Mouse (Mus musculus) forebrain, embryonic 15.5 days (tissue): ENCODE measurements around the gene Smarcd2. TPM values are rescaled to one million over a fixed set of nuclear protein-coding genes. Genes with fewer than 3 reads are reported as not detected.
A peak's percentile ranks its signal among the peaks of the same experiment; 100 is the strongest.

Experiments used
- ATAC-seq: fragments of 200-750 bp; cut with Nextera tagmentation; replicated peaks from 2 replicates; pipeline ENCODE4 v1.8.0; 2017; ENCODE audit warnings: mild to moderate bottlenecking, moderate TSS enrichment, moderate library complexity
- H3K27ac ChIP-seq: fragments of 300-500 bp; sonication (generic); replicated peaks from 2 replicates; pipeline ENCODE4 v1.5.1; 2015; ENCODE audit warnings: mild to moderate bottlenecking, inconsistent platforms
- H3K27me3 ChIP-seq: fragments of 300-500 bp; sonication (generic); 2 replicates; pipeline ENCODE4 v1.6.1; 2015; ENCODE audit warnings: inconsistent platforms
- H3K36me3 ChIP-seq: fragments of 300-500 bp; sonication (generic); 2 replicates; pipeline ENCODE4 v1.6.1; 2015; ENCODE audit warnings: mild to moderate bottlenecking, inconsistent platforms
- H3K4me1 ChIP-seq: fragments of 300-500 bp; sonication (generic); 2 replicates; pipeline ENCODE4 v1.6.1; 2015; ENCODE audit warnings: inconsistent platforms
- H3K4me2 ChIP-seq: fragments of 300-500 bp; sonication (generic); replicated peaks from 2 replicates; pipeline ENCODE4 v1.6.1; 2015; ENCODE audit warnings: mild to moderate bottlenecking, inconsistent platforms
- H3K4me3 ChIP-seq: fragments of 300-500 bp; sonication (generic); 2 replicates; pipeline ENCODE4 v1.5.1; 2015; ENCODE audit warnings: mild to moderate bottlenecking, inconsistent platforms
- H3K9ac ChIP-seq: fragments of 300-500 bp; sonication (generic); replicated peaks from 2 replicates; pipeline ENCODE4 v1.6.1; 2015; ENCODE audit warnings: mild to moderate bottlenecking, inconsistent platforms
- H3K9me3 ChIP-seq: fragments of 300-500 bp; sonication (generic); 2 replicates; pipeline ENCODE4 v1.6.1; 2016; ENCODE audit warnings: inconsistent platforms
- WGBS: fragments of 180-500 bp; shearing (Covaris S2); methylation state at CpG from one replicate; pipeline ENCODE4 v1.1.7; 2015; ENCODE audit warnings: mixed read lengths; 5-methylcytosine and 5-hydroxymethylcytosine counted together
- polyA plus RNA-seq: library from polyadenylated mRNA; unstranded; fragments of >200 nt; fragmentation: Nextera tagmentation; extraction: Ambion mirVana; gene quantifications from 2 replicates; pipeline ENCODE4 v1.2.1, GENCODE M21; 2015

Smarcd2 gene
- polyA plus RNA-seq, 1 experiment from 2014 or later = 12.7 TPM

- Histone ChIP-seq H3K27me3 (no peaks in the 10 kb centered on the region), H3K4me1 (peaks cover 37% of the 10 kb centered on the region), H3K9me3 (no peaks in the 10 kb centered on the region), H3K4me2 (no peak overlapping the region), H3K36me3 (no peaks in the 10 kb centered on the region), H3K4me3 (no peak overlapping the region), H3K27ac (peak overlapping the region; percentile 74; the same call in 1 of the 2 replicates), H3K9ac (no peak overlapping the region)
- WGBS = 95% methylated on average over 6 of the region's 6 CpGs
- no peak for ATAC-seq
Measured at GRCm38 (mm10) chr11:106273811-106274210, 1.0 kb upstream of the Smarcd2 start.

GRCm38 (mm10) chr11:106273311-106273684 is 526 bp upstream of the Smarcd2 start:
- no peaks in the 10 kb centered on the region for H3K36me3 ChIP-seq
- no peaks in the 10 kb centered on the region for H3K27me3 ChIP-seq
- ATAC-seq = peak; percentile 9; the same call in 1 of the 2 replicates
- H3K9ac ChIP-seq = peak overlapping the region; percentile 39
- no peaks in the 10 kb centered on the region for H3K9me3 ChIP-seq
- H3K4me1 ChIP-seq = peaks cover 42% of the 10 kb centered on the region
- WGBS = 17% methylated on average over 16 of the region's 16 CpGs
- peak overlapping the region; percentile 74 for H3K4me3 ChIP-seq
- peak overlapping the region; percentile 56 for H3K4me2 ChIP-seq
- H3K27ac ChIP-seq = peak overlapping the region; percentile 74

- peak overlapping the region; percentile 75 for H3K9ac ChIP-seq
- peak; percentile 43; the same call in 1 of the 2 replicates for ATAC-seq
- H3K4me1 ChIP-seq = peaks cover 51% of the 10 kb centered on the region
- H3K36me3 ChIP-seq = peaks cover 1% of the 10 kb centered on the region; the same call in 1 of the 2 replicates
- peak overlapping the region; percentile 74 for H3K4me3 ChIP-seq
- H3K4me2 ChIP-seq = peak overlapping the region; percentile 56
- peak overlapping the region; percentile 74 for H3K27ac ChIP-seq
- WGBS = 2% methylated on average over 41 of the region's 41 CpGs
- H3K9me3 ChIP-seq = no peaks in the 10 kb centered on the region
- H3K27me3 ChIP-seq = no peaks in the 10 kb centered on the region
Measured at GRCm38 (mm10) chr11:106271794-106272643, 753 bp downstream of the Smarcd2 start.

- Histone ChIP-seq H3K36me3 (peaks cover 9% of the 10 kb centered on the region), H3K4me1 (peaks cover 48% of the 10 kb centered on the region), H3K9me3 (no peaks in the 10 kb centered on the region), H3K9ac (peak overlapping the region; percentile 75), H3K27me3 (no peaks in the 10 kb centered on the region), H3K4me2 (peak overlapping the region; percentile 56), H3K27ac (peak overlapping the region; percentile 74), H3K4me3 (peak overlapping the region; percentile 74)
- WGBS = 34% methylated on average over 5 of the region's 5 CpGs
- no peak for ATAC-seq
Measured at GRCm38 (mm10) chr11:106271131-106271793, 1.5 kb downstream of the Smarcd2 start.

- Histone ChIP-seq H3K4me1 (peaks cover 45% of the 10 kb centered on the region), H3K27ac (peak overlapping the region; percentile 76), H3K9ac (peak overlapping the region; percentile 3; the same call in 1 of the 2 replicates), H3K36me3 (peaks cover 31% of the 10 kb centered on the region), H3K27me3 (no peaks in the 10 kb centered on the region), H3K4me3 (no peak overlapping the region), H3K9me3 (no peaks in the 10 kb centered on the region), H3K4me2 (no peak overlapping the region)
- no peak for ATAC-seq
- WGBS = 61% methylated on average over 3 of the region's 3 CpGs
Measured at GRCm38 (mm10) chr11:106269060-106269431, 3.7 kb downstream of the Smarcd2 start.

GRCm38 (mm10) chr11:106268326-106269059 is 4.3 kb downstream of the Smarcd2 start:
- 74% methylated on average over 8 of the region's 8 CpGs for WGBS
- no peak overlapping the region for H3K4me2 ChIP-seq

GRCm38 (mm10) chr11:106267871-106268270 is 4.9 kb downstream of the Smarcd2 start:
- Histone ChIP-seq H3K4me1 (peaks cover 40% of the 10 kb centered on the region), H3K27me3 (no peaks in the 10 kb centered on the region), H3K27ac (peak overlapping the region; percentile 76), H3K9ac (no peak overlapping the region), H3K4me2 (no peak overlapping the region; the same call in 1 of the 2 replicates), H3K36me3 (peaks cover 43% of the 10 kb centered on the region), H3K4me3 (no peak overlapping the region), H3K9me3 (no peaks in the 10 kb centered on the region)
- WGBS = 82% methylated on average over 5 of the region's 5 CpGs
- ATAC-seq = no peak

More at GRCm38 (mm10) chr11:106268326-106269059, 4.3 kb downstream of the Smarcd2 start:
- no peak for ATAC-seq
- Histone ChIP-seq H3K4me3 (no peak overlapping the region), H3K9ac (peak overlapping the region; percentile 3; the same call in 1 of the 2 replicates), H3K4me1 (peaks cover 43% of the 10 kb centered on the region), H3K27ac (peak overlapping the region; percentile 76), H3K27me3 (no peaks in the 10 kb centered on the region), H3K36me3 (peaks cover 36% of the 10 kb centered on the region), H3K9me3 (no peaks in the 10 kb centered on the region)

GRCm38 (mm10) chr11:106267311-106267852 is 5.4 kb downstream of the Smarcd2 start:
- Histone ChIP-seq H3K36me3 (peaks cover 48% of the 10 kb centered on the region), H3K4me1 (peaks cover 40% of the 10 kb centered on the region), H3K4me3 (no peak overlapping the region), H3K9ac (no peak overlapping the region), H3K9me3 (no peaks in the 10 kb centered on the region), H3K27me3 (no peaks in the 10 kb centered on the region), H3K4me2 (no peak overlapping the region; the same call in 1 of the 2 replicates), H3K27ac (peak overlapping the region; percentile 76)
- no peak for ATAC-seq
- 65% methylated on average over 15 of the region's 15 CpGs for WGBS

- Histone ChIP-seq H3K27me3 (no peaks in the 10 kb centered on the region), H3K9me3 (no peaks in the 10 kb centered on the region), H3K4me2 (no peak overlapping the region), H3K4me3 (no peak overlapping the region), H3K9ac (no peak overlapping the region), H3K27ac (no peak overlapping the region), H3K36me3 (peaks cover 57% of the 10 kb centered on the region), H3K4me1 (peaks cover 36% of the 10 kb centered on the region)
- WGBS = 92% methylated on average over 10 of the region's 10 CpGs
- no peak for ATAC-seq
Measured at GRCm38 (mm10) chr11:106266431-106266830, 6.3 kb downstream of the Smarcd2 start.

- Histone ChIP-seq H3K27me3 (no peaks in the 10 kb centered on the region), H3K4me3 (no peak overlapping the region), H3K4me2 (no peak overlapping the region), H3K36me3 (peaks cover 66% of the 10 kb centered on the region), H3K4me1 (peaks cover 27% of the 10 kb centered on the region), H3K9me3 (no peaks in the 10 kb centered on the region), H3K27ac (no peak overlapping the region), H3K9ac (no peak overlapping the region)
- no peak for ATAC-seq
- 98% methylated on average over 4 of the region's 4 CpGs for WGBS
Measured at GRCm38 (mm10) chr11:106265570-106265969, 7.2 kb downstream of the Smarcd2 start.

- no peak overlapping the region for H3K4me3 ChIP-seq
- H3K4me1 ChIP-seq = peaks cover 22% of the 10 kb centered on the region
- no peak overlapping the region for H3K27ac ChIP-seq
- no peak for ATAC-seq
- peaks cover 67% of the 10 kb centered on the region for H3K36me3 ChIP-seq
- no peaks in the 10 kb centered on the region for H3K27me3 ChIP-seq
- H3K9ac ChIP-seq = no peak overlapping the region
- no peak overlapping the region for H3K4me2 ChIP-seq
- H3K9me3 ChIP-seq = no peaks in the 10 kb centered on the region
- WGBS = 93% methylated on average over 15 of the region's 15 CpGs
Measured at GRCm38 (mm10) chr11:106264988-106265387, 7.8 kb downstream of the Smarcd2 start.
